Mouse (Mus musculus) ovary, postnatal 10 days (tissue): ENCODE results near the gene Gm1043.
A peak's percentile ranks its signal among the peaks of the same experiment; 100 is the strongest.

Experiments used
- DNase-seq: peaks from one replicate; pipeline ENCODE4 v3.0.0; 2022; ENCODE audit warnings: low spot score

The Gm1043 gene

GRCm38 (mm10) chr5:37109280-37109849 is 24.2 kb downstream of the Gm1043 start:
- DNase-seq = peak; percentile 44

DNA sequence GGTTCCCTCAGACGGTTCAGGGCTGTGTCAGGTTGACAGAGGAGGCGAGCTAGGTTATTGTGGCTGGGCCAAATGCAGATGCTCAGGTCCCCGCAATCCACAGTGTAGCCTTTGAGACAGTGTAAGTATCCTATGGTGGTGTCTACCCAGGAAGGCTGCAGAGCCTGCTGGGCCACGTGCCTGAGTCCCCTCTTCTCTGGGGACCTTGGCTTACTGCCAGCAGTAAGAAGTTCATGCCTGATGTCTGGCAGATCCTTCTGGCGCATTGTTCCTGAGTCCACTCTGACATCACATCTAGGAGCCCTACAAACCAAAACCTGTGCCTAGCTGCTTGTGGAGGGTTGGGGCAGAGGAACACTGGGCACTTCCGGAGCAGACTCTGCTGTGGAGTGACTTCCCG is 27.2 kb downstream of the Gm1043 start:
- no peak for DNase-seq

DNA sequence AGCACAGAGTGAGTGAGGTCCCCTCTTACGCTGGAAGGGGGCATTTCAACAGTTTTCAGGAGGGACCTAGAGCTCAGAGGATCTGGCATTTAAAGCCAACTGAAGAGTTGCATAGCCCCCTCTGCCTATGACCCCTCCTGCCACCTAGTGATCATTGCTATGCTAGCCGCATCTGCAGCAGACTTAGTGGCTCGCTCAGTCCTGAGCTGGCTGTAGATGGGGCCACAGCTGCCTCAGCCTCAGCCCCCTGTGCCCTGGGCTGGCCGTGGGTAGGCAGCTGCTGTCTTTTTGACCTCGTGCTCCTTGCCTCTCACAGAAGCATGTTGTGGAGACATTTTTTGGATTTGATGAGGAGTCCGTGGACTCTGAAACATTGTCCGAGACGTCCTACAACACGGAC is 32.0 kb downstream of the Gm1043 start:
- DNase-seq = no peak

DNA sequence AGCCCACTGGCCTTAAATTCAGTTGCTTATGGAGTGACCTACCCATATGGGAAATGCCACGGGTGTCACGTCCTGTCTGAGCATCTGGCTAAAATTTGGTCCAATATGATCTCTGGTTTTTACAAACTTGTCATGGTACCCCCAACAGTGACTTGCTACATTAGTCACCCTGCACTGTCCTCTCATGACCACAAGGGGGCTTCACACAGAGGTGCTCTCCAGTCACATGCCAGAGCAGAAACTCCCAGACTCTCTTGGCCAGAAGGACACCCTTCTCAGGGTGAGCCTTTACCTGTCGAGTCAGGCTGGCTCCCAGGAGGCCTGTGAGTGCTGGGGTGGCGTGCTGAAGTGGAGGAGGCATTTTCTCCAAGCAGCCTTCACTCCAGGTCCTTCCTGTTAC is 33.1 kb downstream of the Gm1043 start:
- no peak for DNase-seq

- no peak for DNase-seq
These were observed 36.1 kb downstream of the Gm1043 start for GRCm38 (mm10) chr5:37121186-37121680.

- DNase-seq = no peak
These were observed 46.7 kb downstream of the Gm1043 start for GRCm38 (mm10) chr5:37131841-37132240.

GRCm38 (mm10) chr5:37141745-37142144 is 56.6 kb downstream of the Gm1043 start:
- DNase-seq = no peak

GRCm38 (mm10) chr5:37147536-37147935 is 62.4 kb downstream of the Gm1043 start:
- no peak for DNase-seq

DNA sequence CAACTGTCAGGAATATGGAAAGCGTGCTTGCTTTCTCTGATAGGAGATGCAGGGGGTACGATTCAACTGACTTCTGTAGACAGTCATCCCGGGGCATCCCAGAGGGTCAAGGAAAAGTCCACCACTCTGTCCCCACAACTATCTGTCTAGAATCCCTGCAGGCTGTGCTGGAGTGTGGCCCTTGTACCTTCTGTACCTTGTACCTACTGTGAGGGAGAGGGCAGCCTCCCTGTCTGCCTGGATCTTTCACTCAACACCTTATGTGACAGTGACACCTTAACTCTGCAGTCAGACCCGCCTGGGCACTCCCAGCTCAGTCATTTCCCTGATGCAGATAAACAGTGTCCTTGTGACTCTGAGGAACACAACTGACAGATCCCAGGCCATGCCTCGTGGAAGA is 65.5 kb downstream of the Gm1043 start:
- DNase-seq = no peak

GRCm38 (mm10) chr5:37154472-37154871 is 69.3 kb downstream of the Gm1043 start:
- DNase-seq = no peak

DNA sequence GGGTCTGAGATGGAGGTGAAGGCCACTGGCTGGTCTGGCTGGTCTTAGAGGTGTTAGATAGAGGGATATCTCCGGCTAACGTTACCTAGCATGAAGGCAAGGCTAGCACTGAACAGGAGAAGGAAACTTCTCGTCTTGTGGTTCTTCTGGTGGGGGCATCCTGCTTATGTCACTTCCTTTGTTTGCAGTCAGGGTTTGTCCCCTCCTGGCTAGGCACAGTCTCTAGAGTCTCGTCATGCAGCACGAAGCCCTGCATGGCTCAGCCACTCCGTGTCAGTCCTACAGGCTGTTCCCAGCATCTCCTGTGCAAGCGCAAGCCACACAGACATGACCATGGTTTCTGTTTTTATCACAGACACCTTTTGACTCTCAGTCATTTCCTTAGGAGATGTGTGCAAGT is 73.2 kb downstream of the Gm1043 start:
- no peak for DNase-seq

- DNase-seq = peak; percentile 9
These were observed 78.0 kb downstream of the Gm1043 start for GRCm38 (mm10) chr5:37162871-37163781.

- no peak for DNase-seq
These were observed 91.3 kb downstream of the Gm1043 start for GRCm38 (mm10) chr5:37176466-37176865.

DNA sequence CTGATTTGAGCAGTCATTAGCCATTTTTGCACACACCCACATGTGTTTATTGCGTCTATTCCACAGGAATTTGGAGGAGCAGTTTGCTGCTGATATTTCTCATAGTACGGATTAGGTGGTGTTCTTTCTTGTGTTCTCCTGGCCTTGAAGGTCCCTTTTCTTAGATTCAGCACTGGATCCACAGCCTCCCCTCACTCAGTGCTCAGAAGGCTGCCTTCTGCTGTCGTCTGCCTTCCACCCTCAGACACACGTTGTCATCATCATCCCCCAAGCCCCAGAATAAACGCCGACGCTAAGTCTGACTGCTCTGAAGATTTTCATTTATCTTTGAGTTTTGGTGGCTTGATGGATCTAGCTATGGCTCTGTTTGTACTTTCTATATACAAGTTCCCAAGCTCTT is 91.9 kb downstream of the Gm1043 start:
- no peak for DNase-seq

DNA sequence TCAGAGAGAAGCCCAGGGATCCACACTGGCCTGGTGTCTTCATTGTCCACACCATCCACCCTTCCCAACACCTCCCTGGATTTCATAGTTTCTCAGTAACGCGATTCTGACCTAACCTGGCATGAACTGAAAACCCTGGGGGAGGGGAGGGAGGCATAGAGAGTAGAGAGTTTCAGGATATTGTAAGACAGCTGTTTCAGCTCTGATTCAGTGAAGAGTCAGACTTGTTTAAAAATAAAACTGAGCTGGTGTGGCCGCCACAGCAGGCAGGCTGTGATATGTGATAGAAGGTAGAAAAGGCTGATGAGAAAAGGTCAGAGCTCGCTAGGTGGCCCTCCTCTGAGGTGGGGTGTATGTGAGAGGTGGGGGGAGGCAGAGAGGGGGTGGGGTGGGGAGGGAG is 93.6 kb downstream of the Gm1043 start:
- DNase-seq = no peak

GRCm38 (mm10) chr5:37179872-37180271 is 94.7 kb downstream of the Gm1043 start:
- no peak for DNase-seq

DNA sequence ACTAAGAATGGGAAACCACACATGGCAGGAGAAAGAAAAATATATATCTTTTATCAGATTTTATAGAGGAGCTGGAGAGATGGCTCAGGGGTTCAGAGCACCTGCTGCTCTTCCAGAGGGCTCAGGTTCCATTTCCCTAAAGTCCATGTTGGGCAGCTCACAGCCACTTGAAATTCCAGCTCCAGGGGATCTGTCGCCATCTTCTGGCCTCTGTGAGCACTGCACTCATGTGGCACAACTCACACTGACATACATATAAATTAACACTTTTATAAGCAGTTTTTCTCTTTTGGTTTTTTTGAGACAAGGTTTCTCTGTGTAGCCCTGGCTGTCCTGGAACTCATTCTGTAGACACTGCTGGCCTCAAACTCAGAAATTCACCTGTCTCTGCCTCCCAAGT is 95.5 kb downstream of the Gm1043 start:
- no peak for DNase-seq

- DNase-seq = no peak
These were observed 99.4 kb downstream of the Gm1043 start for GRCm38 (mm10) chr5:37184605-37185004.

GRCm38 (mm10) chr5:37190378-37190777 is 105.2 kb downstream of the Gm1043 start:
- DNase-seq = no peak

- no peak for DNase-seq
These were observed 111.0 kb downstream of the Gm1043 start for GRCm38 (mm10) chr5:37196196-37196595.

GRCm38 (mm10) chr5:37196666-37197250 is 111.6 kb downstream of the Gm1043 start:
- DNase-seq = no peak

- DNase-seq = no peak
These were observed 112.3 kb downstream of the Gm1043 start for GRCm38 (mm10) chr5:37197423-37197822.
